33 mouse cellular contexts compared by ENCODE assay signal in the genomic region with DNA sequence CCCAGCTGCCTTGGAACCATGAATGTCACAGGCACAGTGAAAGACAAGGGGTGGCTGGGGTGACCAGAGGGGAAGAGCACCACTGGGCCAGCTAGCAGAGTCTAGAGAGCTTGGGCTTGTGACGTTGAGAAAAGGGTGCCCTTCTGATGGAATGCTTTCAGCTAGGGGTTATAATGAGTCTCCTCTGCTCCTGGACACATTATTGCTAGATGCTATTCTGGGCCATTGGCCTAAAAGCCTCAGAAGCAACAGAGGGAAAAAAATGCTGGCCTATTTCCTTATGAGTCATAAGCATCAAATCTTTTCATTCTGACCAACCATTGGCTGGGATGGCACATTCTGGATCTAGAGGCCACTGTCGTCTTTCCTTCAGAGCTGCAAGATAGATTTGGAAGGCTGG.
"Had no signal": no experiment of that assay in that cellular context is flagged by ENCODE, and none has a peak within 500 bp of the region (broad histone marks: within the 10 kb centered on the region; RNA-seq: fewer than 3 reads in every experiment).

No protein-coding gene starts in this region.

- H3K36me3 ChIP-seq: heart, embryonic 12.5 days; heart, embryonic 13.5 days; heart, embryonic 15.5 days; hindbrain, embryonic 10.5 days; hindbrain, embryonic 12.5 days; hindbrain, embryonic 13.5 days; hindbrain, embryonic 15.5 days; intestine, embryonic 15.5 days; kidney, embryonic 15.5 days had no signal

- H3K4me3 ChIP-seq: heart, embryonic 12.5 days; heart, embryonic 13.5 days; heart, embryonic 15.5 days; hindbrain, embryonic 10.5 days; hindbrain, embryonic 12.5 days; hindbrain, embryonic 13.5 days; hindbrain, embryonic 15.5 days; intestine, embryonic 15.5 days; kidney, embryonic 15.5 days; layer of hippocampus, adult 2 months; left cerebral cortex, adult 2 months had no signal

- H3K27ac ChIP-seq: heart, embryonic 13.5 days; heart, embryonic 15.5 days; hindbrain, embryonic 10.5 days; hindbrain, embryonic 12.5 days; hindbrain, embryonic 13.5 days; hindbrain, embryonic 14.5 days; hindbrain, embryonic 15.5 days; hindbrain, postnatal 0 days; intestine, embryonic 15.5 days; kidney, embryonic 15.5 days; kidney, postnatal 0 days; layer of hippocampus, adult 2 months; left cerebral cortex, adult 2 months had no signal

- H3K4me2 ChIP-seq: heart, embryonic 11.5 days; heart, embryonic 12.5 days; heart, embryonic 13.5 days; heart, embryonic 15.5 days; hindbrain, embryonic 12.5 days; hindbrain, embryonic 13.5 days; hindbrain, embryonic 14.5 days; hindbrain, embryonic 15.5 days; intestine, embryonic 15.5 days; kidney, embryonic 15.5 days had no signal

- ATAC-seq: hindbrain, embryonic 16.5 days; hindbrain, postnatal 0 days; inflammation-experienced regulatory T-cells, adult 6 months; intestine, embryonic 15.5 days; intestine, embryonic 16.5 days; intestine, postnatal 0 days had no signal

- H3K4me1 ChIP-seq: heart, embryonic 12.5 days; heart, embryonic 13.5 days; heart, embryonic 15.5 days; hindbrain, embryonic 10.5 days; intestine, embryonic 15.5 days had no signal

- H3K27me3 ChIP-seq: heart, embryonic 12.5 days; heart, embryonic 13.5 days; heart, embryonic 15.5 days; hindbrain, embryonic 12.5 days; hindbrain, embryonic 13.5 days; hindbrain, embryonic 15.5 days; intestine, embryonic 15.5 days had no signal

- H3K9ac ChIP-seq: heart, embryonic 12.5 days; heart, embryonic 13.5 days; heart, embryonic 15.5 days; hindbrain, embryonic 12.5 days; hindbrain, embryonic 13.5 days; hindbrain, embryonic 14.5 days; hindbrain, embryonic 15.5 days; intestine, embryonic 15.5 days; kidney, embryonic 15.5 days had no signal

- DNase-seq: heart, postnatal 10 days; heart, postnatal 14 days; heart, postnatal 36 days; heart, postnatal 4 days; kidney, adult 11 months; kidney, adult 2 months; kidney, adult 8-10 months; kidney, adult 9 months; kidney, postnatal 10 days; kidney, postnatal 14 days; kidney, postnatal 25 days; kidney, postnatal 36 days; kidney, postnatal 4 days; layer of hippocampus, postnatal 36 days had no signal

- H3K9me3 ChIP-seq: heart, embryonic 15.5 days; hindbrain, embryonic 12.5 days; hindbrain, embryonic 13.5 days; hindbrain, embryonic 15.5 days; intestine, embryonic 15.5 days; kidney, embryonic 15.5 days had no signal
